Mouse (Mus musculus): ENCODE results near the gene Nts.

GRCm38 (mm10) chr10:102527901-102528300 lies 37.6 kb upstream of the Nts start:
- no peak for TF ChIP-seq CTCF (IDR thresholded peaks at IDR 0.05; ENCODE audit: extremely low read depth, insufficient read length, insufficient replicate concordance, low read depth, low read length)
- TF ChIP-seq POLR2A (IDR thresholded peaks at IDR 0.05; ENCODE audit: low read depth, low read length), result no peak

Data from small intestine, adult 2 months (tissue).